Mouse (Mus musculus): ENCODE data around the gene Zfp90.

DNA sequence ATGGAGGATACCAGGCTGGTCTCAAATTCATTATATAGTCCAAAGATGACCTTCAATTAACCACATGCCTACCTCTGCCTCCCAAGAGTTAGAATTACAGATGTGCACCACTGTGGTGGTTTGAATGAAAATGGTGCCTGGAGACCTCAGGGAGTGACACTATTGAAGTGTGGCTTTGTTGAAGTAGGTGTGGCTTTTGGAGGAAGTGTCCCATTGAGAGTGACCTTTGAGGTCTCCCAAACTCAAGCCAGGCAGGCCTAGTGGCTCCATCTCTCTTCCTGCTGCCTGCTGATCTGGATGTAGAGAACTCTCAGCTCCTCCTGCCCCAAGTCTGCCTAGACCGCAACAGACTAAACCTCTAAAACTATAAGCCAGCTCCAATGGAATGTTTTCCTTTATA, 27.6 kb downstream of the Zfp90 start:
- TF ChIP-seq EP300 (IDR thresholded peaks at IDR 0.05; ENCODE audit: insufficient read depth, low read depth, low read length) (no peak), POLR2A (IDR thresholded peaks at IDR 0.05; ENCODE audit: insufficient read depth, low read depth, low read length) (no peak)

Data from heart, adult 2 months (tissue).